Comparison of ENCODE assay signal across 11 mouse cellular contexts in the genomic region with DNA sequence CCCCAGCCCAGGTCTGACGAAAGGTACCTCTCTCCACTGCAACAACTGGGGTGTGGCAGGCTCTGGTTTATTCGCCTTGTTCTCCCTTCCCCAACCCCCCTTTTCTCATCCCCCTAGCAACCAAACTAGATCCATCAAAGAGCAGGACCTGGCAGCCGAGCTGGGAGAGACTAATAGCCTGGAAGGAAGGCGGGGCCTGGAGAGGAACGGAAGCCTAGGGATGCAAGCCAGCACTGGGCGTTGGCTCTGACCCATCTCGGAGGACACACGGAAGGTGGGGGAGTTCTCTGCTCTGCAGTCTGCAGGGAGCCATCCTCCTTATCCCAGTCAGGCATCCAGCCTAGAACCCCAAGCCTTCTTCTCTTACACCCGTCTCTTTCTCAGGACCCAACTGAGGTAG. TPM values are rescaled to one million over a fixed set of nuclear protein-coding genes. Genes with fewer than 3 reads are reported as not detected.
DNase-seq lines count a peak whose midpoint lies in the region; ATAC-seq and TF ChIP-seq lines count a peak whose summit lies in the region.
"Had no signal": no experiment of that assay in that cellular context is flagged by ENCODE, and none has a peak within 500 bp of the region (broad histone marks: within the 10 kb centered on the region; RNA-seq: fewer than 3 reads in every experiment).

No protein-coding gene starts in this region.

- H3K36me3 ChIP-seq in hindbrain, embryonic 14.5 days (replicated peaks; ENCODE audit: control insufficient read depth, insufficient read depth) = no peaks in the 10 kb centered on the region
- H3K36me3 ChIP-seq in stomach, postnatal 0 days (ENCODE audit: control insufficient read depth, insufficient read depth, low read length) = no peaks in the 10 kb centered on the region

- TF ChIP-seq EP300 in stomach, postnatal 0 days (optimal IDR thresholded peaks at IDR 0.05) = no peak

- H3K27ac ChIP-seq in hindbrain, embryonic 14.5 days = peak overlapping the region; percentile 32; the same call in 1 of the 2 replicates
- H3K27ac ChIP-seq in stomach, postnatal 0 days (replicated peaks) = no peak overlapping the region

- H3K4me1 ChIP-seq in hindbrain, embryonic 14.5 days (replicated peaks; ENCODE audit: control insufficient read depth, insufficient read depth, low read length) = peaks cover 10% of the 10 kb centered on the region
- peaks cover 6% of the 10 kb centered on the region; the same call in 1 of the 2 replicates for H3K4me1 ChIP-seq in stomach, postnatal 0 days (replicated peaks; ENCODE audit: control insufficient read depth, insufficient read depth)

- no peak overlapping the region for H3K4me3 ChIP-seq in hindbrain, embryonic 14.5 days (replicated peaks; ENCODE audit: low read length)
- no peak overlapping the region for H3K4me3 ChIP-seq in stomach, postnatal 0 days (ENCODE audit: low read depth, low read length)

- 0 out of 2 replicates have a peak overlapping the region, but pooled peaks have one; percentile 28 for H3K9ac ChIP-seq in hindbrain, embryonic 14.5 days
- 0 out of 2 replicates have a peak overlapping the region, but pooled peaks have one; percentile 23 for H3K9ac ChIP-seq in stomach, postnatal 0 days (ENCODE audit: low read length)

- no peak for TF ChIP-seq CTCF in stomach, postnatal 0 days (IDR thresholded peaks at IDR 0.05; ENCODE audit: low read depth)

- peaks cover 61% of the 10 kb centered on the region for H3K27me3 ChIP-seq in hindbrain, embryonic 14.5 days (ENCODE audit: control insufficient read depth, insufficient read depth, low read length)
- H3K27me3 ChIP-seq in stomach, postnatal 0 days (ENCODE audit: control insufficient read depth, insufficient read depth, low read length) = peaks cover 10% of the 10 kb centered on the region; the same call in 1 of the 2 replicates

- peak; percentile 55 for DNase-seq in kidney, postnatal 10 days
- DNase-seq in kidney, adult 8-10 months = no peak
- DNase-seq in right cerebral cortex, postnatal 4 days = peak; percentile 27
- no peak for DNase-seq in right cerebral cortex, postnatal 36 days (ENCODE audit: low spot score in 2 of 2)
- DNase-seq in hindbrain, embryonic 14.5 days (ENCODE audit: low spot score) = no peak
- DNase-seq in stomach, postnatal 0 days (ENCODE audit: low spot score) = peak; percentile 41
- DNase-seq in cerebellum, adult 9-11 months = no peak
- no peak for DNase-seq in urinary bladder, postnatal 14 days (ENCODE audit: low spot score)

- H3K4me2 ChIP-seq in hindbrain, embryonic 14.5 days (replicated peaks) = 0 out of 2 replicates have a peak overlapping the region, but pooled peaks have one; percentile 4
- no peak overlapping the region for H3K4me2 ChIP-seq in stomach, postnatal 0 days (replicated peaks; ENCODE audit: low read depth)
- H3K4me2 ChIP-seq: heart, embryonic 11.5 days had no signal

- ATAC-seq in hindbrain, embryonic 14.5 days (ENCODE audit: low FRiP score) = no peak
- no peak for ATAC-seq in stomach, postnatal 0 days (ENCODE audit: low FRiP score, low TSS enrichment)

- 6% methylated on average over 9 of the region's 9 CpGs for WGBS in hindbrain, embryonic 14.5 days
- 13% methylated on average over 9 of the region's 9 CpGs for WGBS in stomach, postnatal 0 days

- no peaks in the 10 kb centered on the region for H3K9me3 ChIP-seq in hindbrain, embryonic 14.5 days (ENCODE audit: control insufficient read depth, low read length)
- no peaks in the 10 kb centered on the region for H3K9me3 ChIP-seq in stomach, postnatal 0 days (ENCODE audit: control insufficient read depth, low read length)

RNA-seq across cellular contexts. Expression of a gene that starts 1.6 kb away (rescaled TPM):
- 77.9 and 79.5 TPM in 2 replicates for polyA plus RNA-seq in hindbrain, embryonic 14.5 days (2014; fragmentation: Nextera tagmentation; extraction: Ambion mirVana)
- 25.7 and 28.6 TPM in 2 replicates for polyA plus RNA-seq in stomach, postnatal 0 days (2015; fragmentation: Nextera tagmentation; extraction: Ambion mirVana)

RNA-seq across cellular contexts. Expression of a gene that starts 21.0 kb away (rescaled TPM):
- polyA plus RNA-seq in hindbrain, embryonic 14.5 days (2014; fragmentation: Nextera tagmentation; extraction: Ambion mirVana) = 3.7 and 4.0 TPM in 2 replicates
- 5.1 and 7.1 TPM in 2 replicates for polyA plus RNA-seq in stomach, postnatal 0 days (2015; fragmentation: Nextera tagmentation; extraction: Ambion mirVana)

RNA-seq across cellular contexts. Expression of a gene that starts 23.7 kb away (rescaled TPM):
- 21.7 and 24.2 TPM in 2 replicates for polyA plus RNA-seq in hindbrain, embryonic 14.5 days (2014; fragmentation: Nextera tagmentation; extraction: Ambion mirVana)
- polyA plus RNA-seq in stomach, postnatal 0 days (2015; fragmentation: Nextera tagmentation; extraction: Ambion mirVana) = 145 and 159 TPM in 2 replicates

RNA-seq across cellular contexts. Expression of a gene that starts 34.2 kb away (rescaled TPM):
- 4.7 and 6.6 TPM in 2 replicates for polyA plus RNA-seq in hindbrain, embryonic 14.5 days (2014; fragmentation: Nextera tagmentation; extraction: Ambion mirVana)
- not detected in 2 replicates for polyA plus RNA-seq in stomach, postnatal 0 days (2015; fragmentation: Nextera tagmentation; extraction: Ambion mirVana)
- polyA plus RNA-seq: frontal cortex, adult 2 months; limb, embryonic 14.5 days had no signal

RNA-seq across cellular contexts. Expression of a gene that starts 39.6 kb away (rescaled TPM):
- 0.52 and 1.0 TPM in 2 replicates for polyA plus RNA-seq in hindbrain, embryonic 14.5 days (2014; fragmentation: Nextera tagmentation; extraction: Ambion mirVana)
- polyA plus RNA-seq in stomach, postnatal 0 days (2015; fragmentation: Nextera tagmentation; extraction: Ambion mirVana) = 13.5 and 14.4 TPM in 2 replicates
- polyA plus RNA-seq: frontal cortex, adult 2 months had no signal

Comparison
In these comparisons a context has a peak if more than half of its experiments do, and no peak if none do; other contexts are left out.
1. DNase-seq: peak in kidney, postnatal 10 days (single experiment), right cerebral cortex, postnatal 4 days (single experiment) and stomach, postnatal 0 days (single experiment); none in kidney, adult 8-10 months (0 of 2), right cerebral cortex, postnatal 36 days (0 of 2), hindbrain, embryonic 14.5 days (single experiment), cerebellum, adult 9-11 months (single experiment) and urinary bladder, postnatal 14 days (single experiment).